Mouse (Mus musculus) spleen, adult 12 weeks (tissue): ENCODE measurements around the gene Eef1akmt2.

Experiments used
- DNase-seq: peaks from one replicate; pipeline ENCODE4 v3.0.0; 2022; ENCODE audit warnings: low spot score

The Eef1akmt2 gene

DNA sequence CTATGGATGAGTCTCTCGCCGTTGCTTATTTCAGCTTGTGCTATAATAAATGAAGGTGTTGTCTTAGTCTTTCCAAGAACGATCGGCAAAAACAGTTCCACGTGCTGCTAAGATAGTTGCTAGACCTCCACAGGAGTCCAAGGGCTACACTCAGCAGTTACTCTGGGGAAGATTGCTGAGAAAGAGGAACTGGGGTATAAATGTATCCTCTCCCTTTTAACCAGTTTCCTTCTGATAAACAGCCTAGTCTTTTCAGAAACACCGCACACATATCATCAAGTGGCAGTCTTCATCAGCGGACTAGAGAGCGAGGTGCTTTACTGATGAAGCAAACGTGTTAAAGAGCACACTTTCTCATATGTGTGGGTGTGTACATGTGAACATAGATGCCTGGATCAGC lies 13.8 kb upstream of the Eef1akmt2 start:
- no peak for DNase-seq

GRCm38 (mm10) chr7:132859042-132859958 lies 6.8 kb upstream of the Eef1akmt2 start, which contains the start of gene Abraxas2:
TSS of gene Abraxas2 (plus strand) at chr7:132859225.
- DNase-seq, result peak; percentile 84

GRCm38 (mm10) chr7:132858043-132858608 lies 5.7 kb upstream of the Eef1akmt2 start:
- no peak for DNase-seq

DNA sequence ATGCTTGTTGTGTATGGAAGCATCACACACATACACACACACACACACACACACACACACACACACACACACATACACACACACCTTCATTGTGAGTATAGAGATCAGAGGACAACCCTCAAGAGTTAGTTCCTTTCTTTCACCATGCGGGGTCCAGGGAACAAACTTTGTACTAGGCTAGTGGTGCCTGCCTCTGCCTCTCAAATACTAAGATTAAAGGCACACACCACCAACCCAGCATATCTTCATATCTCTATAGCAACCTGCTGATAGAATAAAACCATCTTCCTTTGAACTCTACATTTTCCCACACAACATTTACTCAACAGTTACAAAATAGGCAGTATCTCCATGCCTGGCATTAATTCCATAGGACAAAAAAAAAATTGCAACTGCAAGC lies 3.6 kb upstream of the Eef1akmt2 start:
- DNase-seq, result no peak

DNA sequence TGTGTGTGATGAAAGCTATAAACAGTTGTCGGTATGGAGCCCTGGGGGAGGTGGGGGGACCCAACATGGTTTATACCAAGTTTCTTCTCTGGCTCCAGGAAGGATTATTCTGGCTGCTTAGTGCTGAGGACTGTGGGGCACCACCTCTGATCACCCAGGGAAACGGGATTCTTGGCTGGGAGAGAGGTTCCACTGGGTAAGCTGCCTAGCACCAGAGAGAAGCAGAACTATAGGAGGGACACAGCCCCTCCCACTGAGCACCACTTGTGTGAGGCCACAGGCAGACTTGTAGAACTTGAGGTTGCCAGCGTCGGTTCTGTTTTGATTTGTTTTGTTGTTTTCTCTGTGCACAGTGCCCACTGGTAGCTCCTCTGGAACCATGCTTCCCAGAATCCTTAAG lies 1.5 kb upstream of the Eef1akmt2 start:
- DNase-seq, result no peak

DNA sequence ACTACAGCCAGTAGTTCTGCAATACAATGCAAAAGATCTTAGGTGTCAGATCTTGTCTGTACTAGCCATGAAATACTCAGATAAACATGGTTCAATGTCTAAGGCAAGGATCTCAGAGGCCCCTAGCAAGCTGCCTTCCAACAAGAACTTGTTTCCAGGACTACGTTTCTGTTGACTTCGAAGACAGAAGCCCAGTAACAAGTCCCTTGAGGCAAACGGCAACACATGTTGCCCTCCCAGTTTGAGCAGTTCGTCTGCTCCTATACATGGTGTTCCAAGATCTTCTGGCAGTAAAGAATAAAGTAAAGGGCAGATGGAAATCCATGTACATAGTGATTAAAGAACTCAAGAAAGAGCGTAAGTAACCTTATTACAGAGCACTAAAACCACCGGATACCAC lies 888 bp upstream of the Eef1akmt2 start:
- no peak for DNase-seq

GRCm38 (mm10) chr7:132843152-132843551 lies 9.3 kb downstream of the Eef1akmt2 start:
- no peak for DNase-seq

GRCm38 (mm10) chr7:132842455-132842854 lies 10.0 kb downstream of the Eef1akmt2 start:
- no peak for DNase-seq

DNA sequence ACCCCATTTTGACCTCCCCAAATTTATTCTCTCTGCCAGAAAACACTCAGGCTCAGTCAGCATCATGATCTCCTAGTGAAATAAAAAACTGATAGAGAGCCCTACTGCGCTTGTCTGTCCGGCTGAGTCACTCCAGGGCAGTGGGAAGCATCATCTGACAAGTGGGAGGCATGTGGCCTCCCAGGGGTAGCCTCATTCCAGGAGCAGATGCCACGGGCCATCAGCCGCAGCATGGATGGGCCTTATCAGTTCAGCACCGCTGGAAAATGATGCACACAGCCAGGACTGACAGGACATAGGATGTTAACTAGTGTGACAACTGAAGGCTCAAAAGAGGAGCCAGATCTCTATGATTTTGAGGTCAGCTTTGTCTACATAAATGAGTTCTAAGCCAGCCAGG lies 11.2 kb downstream of the Eef1akmt2 start:
- no peak for DNase-seq

GRCm38 (mm10) chr7:132830955-132831354 lies 21.5 kb downstream of the Eef1akmt2 start:
- no peak for DNase-seq

GRCm38 (mm10) chr7:132824346-132825022 lies 28.0 kb downstream of the Eef1akmt2 start:
- no peak for DNase-seq

GRCm38 (mm10) chr7:132823832-132824231 lies 28.6 kb downstream of the Eef1akmt2 start:
- DNase-seq, result no peak

GRCm38 (mm10) chr7:132820692-132821091 lies 31.8 kb downstream of the Eef1akmt2 start:
- DNase-seq, result no peak

- DNase-seq, result no peak
Observed at GRCm38 (mm10) chr7:132817056-132817455, 35.4 kb downstream of the Eef1akmt2 start.

DNA sequence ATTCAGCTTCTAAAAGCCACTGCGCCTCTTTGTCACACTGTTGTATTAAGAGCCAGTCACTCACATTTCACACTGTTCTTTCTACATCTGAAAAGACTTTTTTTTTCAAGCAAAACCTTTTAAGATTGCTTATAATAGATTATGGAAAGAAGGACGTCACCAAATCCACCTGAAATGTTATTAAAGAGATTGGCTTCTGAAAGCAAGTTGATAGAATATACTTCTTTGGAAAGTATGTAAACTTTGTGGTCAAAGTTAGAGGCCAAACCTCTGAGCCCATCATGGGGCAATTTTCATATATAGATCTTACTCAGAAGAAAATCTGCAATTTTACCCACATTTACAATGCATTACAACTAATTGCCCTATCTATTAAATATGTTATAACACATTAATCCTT lies 35.9 kb downstream of the Eef1akmt2 start:
- no peak for DNase-seq

DNA sequence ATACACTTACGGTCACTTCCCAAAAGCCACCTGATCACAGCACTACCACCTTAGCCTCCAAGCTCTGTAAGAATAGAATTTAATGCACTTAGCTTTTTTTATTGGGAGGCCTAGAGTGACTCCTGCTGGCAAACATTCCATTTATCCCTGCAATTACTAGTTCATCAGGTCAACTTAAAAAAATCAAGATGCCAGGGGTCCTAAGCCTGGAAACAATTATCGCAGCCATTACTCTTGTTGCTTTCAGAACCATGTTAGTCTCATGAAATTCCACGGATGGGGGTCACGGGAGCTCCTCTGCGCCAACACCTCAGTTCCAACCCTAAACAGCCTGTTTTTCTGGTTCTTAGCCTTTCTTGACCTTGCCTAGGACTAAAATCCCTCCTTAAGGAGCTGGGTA lies 37.4 kb downstream of the Eef1akmt2 start:
- no peak for DNase-seq

DNA sequence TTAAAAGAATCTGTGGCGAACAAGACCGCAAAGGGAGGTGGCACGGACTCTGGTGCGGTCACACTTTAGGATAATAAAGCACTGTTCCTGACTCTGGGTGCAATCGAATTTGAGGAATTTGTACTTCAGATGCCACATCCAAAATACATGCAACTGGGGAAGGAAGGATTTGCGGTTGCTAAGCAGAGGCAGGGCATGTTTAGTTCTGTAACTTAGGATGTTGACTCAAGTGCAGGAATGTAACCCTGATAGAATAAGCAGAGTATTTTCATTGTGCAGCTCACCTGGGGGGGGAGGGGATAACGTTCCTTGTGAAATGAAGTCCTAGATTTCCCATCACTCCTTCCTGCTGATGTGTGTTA lies 38.4 kb downstream of the Eef1akmt2 start:
- DNase-seq, result no peak

GRCm38 (mm10) chr7:132813416-132814088 lies 38.9 kb downstream of the Eef1akmt2 start, which contains the start of gene Fam53b:
TSS of gene Fam53b (minus strand) at chr7:132813886.
- DNase-seq, result peak; percentile 51

DNA sequence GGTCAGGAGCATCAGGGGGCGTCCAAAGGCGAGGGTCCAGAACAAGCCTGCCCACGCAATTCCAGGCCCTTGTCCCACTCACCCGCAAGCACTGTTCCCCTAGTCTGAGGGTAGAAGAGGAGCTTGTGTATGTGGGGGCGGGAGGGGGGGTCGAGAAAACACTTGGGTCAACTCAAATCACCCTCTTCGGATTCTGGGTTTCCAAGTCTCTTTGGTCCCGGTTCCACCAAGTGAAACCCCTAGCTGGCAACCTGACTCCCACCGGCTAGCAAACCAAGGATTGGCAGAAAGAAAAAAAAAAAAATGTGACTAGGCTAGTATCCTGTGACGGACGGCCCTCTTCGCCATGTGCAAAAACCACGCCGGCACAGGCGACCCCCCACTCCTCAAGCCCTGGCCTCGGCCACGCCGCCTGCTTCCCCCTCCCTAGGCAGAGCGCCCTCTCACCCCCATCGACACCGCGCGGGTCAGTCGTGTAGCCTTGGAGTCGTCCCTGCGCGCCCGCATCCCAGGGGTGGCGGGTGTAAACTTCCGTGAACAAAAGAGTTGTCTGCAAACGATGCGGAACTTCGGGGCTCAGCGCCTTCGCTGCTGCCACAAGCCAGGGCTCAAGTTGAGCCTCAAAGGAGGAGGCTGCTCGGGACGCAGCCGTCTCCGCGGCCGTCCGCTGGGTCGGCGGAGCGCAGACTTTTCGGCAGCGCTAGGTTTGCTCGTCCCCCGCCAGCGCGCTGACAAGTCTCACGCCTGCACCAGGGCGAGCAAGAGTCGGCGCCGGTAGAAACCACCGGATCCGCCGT lies 39.7 kb downstream of the Eef1akmt2 start:
- peak; percentile 44 for DNase-seq

DNA sequence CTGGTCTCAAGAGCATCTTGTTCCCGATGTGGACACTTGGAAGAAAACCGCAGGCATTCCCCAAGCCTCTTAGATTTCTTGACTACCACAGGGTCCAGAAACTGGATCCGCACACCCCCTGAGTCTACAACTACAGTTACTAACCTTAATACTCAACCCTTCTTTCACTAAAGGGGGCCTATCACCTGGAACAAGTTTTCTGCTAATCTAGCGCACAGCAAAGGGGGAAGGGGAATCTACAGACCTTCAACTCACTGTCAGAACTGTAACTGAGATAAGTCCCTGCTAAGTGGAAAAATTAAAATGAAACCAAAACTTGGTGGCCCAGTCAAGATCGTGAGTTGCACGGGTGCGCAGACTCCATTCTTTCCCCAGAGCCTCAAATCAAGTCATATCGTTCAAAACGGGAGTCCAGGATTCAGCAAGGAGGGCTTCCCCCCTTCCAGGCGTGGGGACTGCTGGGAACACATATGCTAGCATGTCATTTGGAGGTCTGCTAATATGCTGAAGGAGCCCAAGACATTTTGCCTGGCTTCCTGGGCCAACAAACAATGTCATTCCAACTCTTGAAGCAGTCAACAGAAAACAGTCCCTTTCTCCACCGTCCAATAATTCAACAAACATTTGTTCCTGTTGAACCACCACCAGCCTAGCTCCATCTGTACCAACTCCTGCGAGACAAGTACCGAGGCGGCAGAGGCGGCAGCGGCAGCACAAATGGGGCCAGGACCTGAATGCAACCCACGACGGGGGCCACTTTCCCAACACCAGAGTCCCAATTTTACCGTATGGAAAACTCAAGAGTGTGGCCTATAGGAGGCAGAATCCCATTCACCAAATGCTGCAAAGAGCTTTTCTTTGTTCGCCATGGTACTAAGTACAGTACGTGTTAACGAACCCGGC lies 40.5 kb downstream of the Eef1akmt2 start:
- DNase-seq, result peak; percentile 36
